Mouse (Mus musculus): ENCODE measurements around the gene Chgb. TPM values are rescaled to one million over a fixed set of nuclear protein-coding genes. Genes with fewer than 3 reads are reported as not detected.

Chgb gene
- 234 and 289 TPM in 2 replicates for polyA plus RNA-seq (2012; rRNA removed)

GRCm38 (mm10) chr2:132780978-132781377 lies at the start of gene Chgb:
TSS of gene Chgb (plus strand) at chr2:132781278.
- Histone ChIP-seq H3K4me3 (ENCODE audit: insufficient read depth, low read length) (peak within 1 kb of the TSS; percentile 84), H3K27ac (ENCODE audit: insufficient read depth, low read length) (peak within 1 kb of the TSS; percentile 94), H3K4me1 (ENCODE audit: control insufficient read depth, insufficient read depth, low read length) (no peaks in the 10 kb centered on the region; the same call in 1 of the 2 replicates)
- no peak for TF ChIP-seq POLR2A (IDR thresholded peaks at IDR 0.05; ENCODE audit: extremely low read depth, insufficient read depth, low read length)
- TF ChIP-seq CTCF (IDR thresholded peaks at IDR 0.05; ENCODE audit: extremely low read depth, insufficient read depth, low read length): no peak

GRCm38 (mm10) chr2:132732940-132733339 lies 48.1 kb upstream of the Chgb start:
- TF ChIP-seq CTCF (IDR thresholded peaks at IDR 0.05; ENCODE audit: extremely low read depth, insufficient read depth, low read length) (no peak), POLR2A (IDR thresholded peaks at IDR 0.05; ENCODE audit: extremely low read depth, insufficient read depth, low read length) (no peak)
- H3K4me3 ChIP-seq (ENCODE audit: insufficient read depth, low read length): no peak overlapping the region
- no peak overlapping the region for H3K27ac ChIP-seq (ENCODE audit: insufficient read depth, low read length)
- H3K4me1 ChIP-seq (ENCODE audit: control insufficient read depth, insufficient read depth, low read length): 0 out of 2 replicates have a peak, but pooled peaks cover 4% of the 10 kb centered on the region

- TF ChIP-seq CTCF (IDR thresholded peaks at IDR 0.05; ENCODE audit: extremely low read depth, insufficient read depth, low read length) (no peak), POLR2A (IDR thresholded peaks at IDR 0.05; ENCODE audit: extremely low read depth, insufficient read depth, low read length) (no peak)
- H3K27ac ChIP-seq (ENCODE audit: insufficient read depth, low read length): no peak overlapping the region
- H3K4me1 ChIP-seq (ENCODE audit: control insufficient read depth, insufficient read depth, low read length): peaks cover 6% of the 10 kb centered on the region
- no peak overlapping the region for H3K4me3 ChIP-seq (ENCODE audit: insufficient read depth, low read length)
Measured at GRCm38 (mm10) chr2:132733603-132734573, 47.2 kb upstream of the Chgb start.

GRCm38 (mm10) chr2:132738816-132739432 lies 42.2 kb upstream of the Chgb start:
- Histone ChIP-seq H3K4me3 (ENCODE audit: insufficient read depth, low read length) (no peak overlapping the region), H3K27ac (ENCODE audit: insufficient read depth, low read length) (no peak overlapping the region)
- TF ChIP-seq POLR2A (IDR thresholded peaks at IDR 0.05; ENCODE audit: extremely low read depth, insufficient read depth, low read length): no peak
- TF ChIP-seq CTCF (IDR thresholded peaks at IDR 0.05; ENCODE audit: extremely low read depth, insufficient read depth, low read length): no peak

GRCm38 (mm10) chr2:132741862-132742347 lies 39.2 kb upstream of the Chgb start:
- H3K4me1 ChIP-seq (ENCODE audit: control insufficient read depth, insufficient read depth, low read length): peaks cover 7% of the 10 kb centered on the region
- TF ChIP-seq CTCF (IDR thresholded peaks at IDR 0.05; ENCODE audit: extremely low read depth, insufficient read depth, low read length): peak; percentile 15; the same call in 1 of the 2 replicates
- 0 out of 2 replicates have a peak, but pooled peaks have one; percentile 11 for TF ChIP-seq POLR2A (IDR thresholded peaks at IDR 0.05; ENCODE audit: extremely low read depth, insufficient read depth, low read length)
- no peak overlapping the region for H3K4me3 ChIP-seq (ENCODE audit: insufficient read depth, low read length)
- 0 out of 2 replicates have a peak overlapping the region, but pooled peaks have one; percentile 63 for H3K27ac ChIP-seq (ENCODE audit: insufficient read depth, low read length)

More at GRCm38 (mm10) chr2:132738816-132739432, 42.2 kb upstream of the Chgb start:
- H3K4me1 ChIP-seq (ENCODE audit: control insufficient read depth, insufficient read depth, low read length): peaks cover 7% of the 10 kb centered on the region

GRCm38 (mm10) chr2:132744866-132745265 lies 36.2 kb upstream of the Chgb start:
- Histone ChIP-seq H3K27ac (ENCODE audit: insufficient read depth, low read length) (no peak overlapping the region), H3K4me3 (ENCODE audit: insufficient read depth, low read length) (no peak overlapping the region)
- TF ChIP-seq CTCF (IDR thresholded peaks at IDR 0.05; ENCODE audit: extremely low read depth, insufficient read depth, low read length): no peak
- TF ChIP-seq POLR2A (IDR thresholded peaks at IDR 0.05; ENCODE audit: extremely low read depth, insufficient read depth, low read length): no peak

GRCm38 (mm10) chr2:132746108-132746507 lies 35.0 kb upstream of the Chgb start:
- H3K4me1 ChIP-seq (ENCODE audit: control insufficient read depth, insufficient read depth, low read length): peaks cover 9% of the 10 kb centered on the region
- H3K4me3 ChIP-seq (ENCODE audit: insufficient read depth, low read length): no peak overlapping the region
- H3K27ac ChIP-seq (ENCODE audit: insufficient read depth, low read length): no peak overlapping the region
- TF ChIP-seq POLR2A (IDR thresholded peaks at IDR 0.05; ENCODE audit: extremely low read depth, insufficient read depth, low read length) (no peak), CTCF (IDR thresholded peaks at IDR 0.05; ENCODE audit: extremely low read depth, insufficient read depth, low read length) (no peak)

More at GRCm38 (mm10) chr2:132744866-132745265, 36.2 kb upstream of the Chgb start:
- peaks cover 6% of the 10 kb centered on the region for H3K4me1 ChIP-seq (ENCODE audit: control insufficient read depth, insufficient read depth, low read length)

GRCm38 (mm10) chr2:132750726-132751125 lies 30.4 kb upstream of the Chgb start:
- no peak overlapping the region for H3K27ac ChIP-seq (ENCODE audit: insufficient read depth, low read length)

More at GRCm38 (mm10) chr2:132750726-132751125, 30.4 kb upstream of the Chgb start:
- Histone ChIP-seq H3K4me1 (ENCODE audit: control insufficient read depth, insufficient read depth, low read length) (peaks cover 9% of the 10 kb centered on the region), H3K4me3 (ENCODE audit: insufficient read depth, low read length) (no peak overlapping the region)
- no peak for TF ChIP-seq CTCF (IDR thresholded peaks at IDR 0.05; ENCODE audit: extremely low read depth, insufficient read depth, low read length)
- no peak for TF ChIP-seq POLR2A (IDR thresholded peaks at IDR 0.05; ENCODE audit: extremely low read depth, insufficient read depth, low read length)
